Mouse (Mus musculus) stomach, postnatal 0 days (tissue): ENCODE data around the gene Lmntd1.

Experiments used
- CTCF ChIP-seq: IDR thresholded peaks from 2 replicates; pipeline ENCODE4 v1.5.1; 2016; ENCODE audit warnings: antibody characterized with exemption, low read depth, mild to moderate bottlenecking, moderate library complexity
- EP300 ChIP-seq: optimal IDR thresholded peaks from 2 replicates; pipeline ENCODE3; 2016; ENCODE audit warnings: antibody characterized with exemption

DNA sequence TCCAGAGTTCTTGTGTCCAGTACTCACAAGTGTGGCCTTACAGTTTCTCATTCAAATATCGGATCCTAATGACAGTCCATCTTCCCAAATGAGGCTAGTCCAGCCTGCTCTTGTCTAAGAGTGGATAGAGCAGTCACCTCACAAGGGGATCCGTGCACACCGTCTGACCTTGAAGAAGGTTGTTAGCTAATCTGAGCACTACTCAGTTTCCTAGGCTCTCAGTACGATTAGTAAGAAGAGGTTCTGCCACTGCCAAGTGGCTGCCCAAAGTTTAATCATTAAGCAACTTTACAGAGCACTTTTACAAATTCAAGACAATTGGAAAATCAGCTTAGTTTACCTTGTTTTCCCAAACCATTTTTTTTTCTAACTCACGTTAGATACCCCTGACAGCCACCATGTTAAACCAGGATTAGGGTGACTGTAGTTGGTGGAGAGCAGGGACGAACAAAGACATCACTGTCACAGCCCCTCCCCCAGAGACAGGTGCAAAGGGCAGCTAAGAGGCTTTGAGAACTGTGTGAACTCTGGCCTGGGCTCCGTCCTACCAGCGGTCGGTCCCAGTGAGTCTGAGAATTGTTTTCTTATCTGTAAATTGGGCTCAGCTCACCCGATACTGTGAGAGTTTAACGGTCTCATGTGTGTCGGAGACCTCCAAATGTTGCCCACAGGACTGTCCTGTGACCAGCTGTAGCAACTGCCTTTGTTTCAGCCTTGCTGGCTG lies 275.4 kb downstream of the Lmntd1 start:
- TF ChIP-seq EP300 = no peak
- no peak for TF ChIP-seq CTCF
